Mouse (Mus musculus) ES-Bruce4 (cell line): ENCODE measurements at regions not wholly inside any gene's neighbourhood (a gene's known extent, or its start where the extent isn't known, plus 50 kb on each side); places are given as distances from the start of the nearest gene placed in this dataset.

Source experiments
- H3K27ac ChIP-seq: 2 replicates; pipeline ENCODE4 v1.5.1; 2012; ENCODE audit warnings: low read length, inconsistent platforms; ENCODE audit not compliant: insufficient read depth
- H3K27me3 ChIP-seq: 2 replicates; pipeline ENCODE4 v1.6.1; 2012; ENCODE audit warnings: mild to moderate bottlenecking, low read length, inconsistent platforms; ENCODE audit not compliant: control insufficient read depth, poor library complexity, insufficient read depth, severe bottlenecking
- H3K36me3 ChIP-seq: 2 replicates; pipeline ENCODE4 v1.6.1; 2012; ENCODE audit warnings: inconsistent platforms, mild to moderate bottlenecking, low read length, moderate library complexity; ENCODE audit not compliant: control insufficient read depth, poor library complexity, insufficient read depth, severe bottlenecking
- H3K4me1 ChIP-seq: one replicate; pipeline ENCODE4 v1.8.1; 2011; ENCODE audit warnings: low read length; ENCODE audit not compliant: control insufficient read depth, insufficient read depth
- H3K4me3 ChIP-seq: 2 replicates; pipeline ENCODE4 v1.5.1; 2011; ENCODE audit warnings: low read depth, mild to moderate bottlenecking, low read length
- H3K9ac ChIP-seq: 2 replicates; pipeline ENCODE4 v1.6.1; 2012; ENCODE audit warnings: low read depth, mild to moderate bottlenecking, inconsistent platforms; ENCODE audit not compliant: poor library complexity, severe bottlenecking
- H3K9me3 ChIP-seq: replicated peaks from 2 replicates; pipeline ENCODE4 v1.6.1; 2012; ENCODE audit warnings: mild to moderate bottlenecking, low read length, inconsistent platforms; ENCODE audit not compliant: control insufficient read depth, poor library complexity, insufficient read depth, severe bottlenecking
- CTCF ChIP-seq: IDR thresholded peaks from one replicate; pipeline ENCODE4 v1.8.1; 2011; ENCODE audit warnings: low read depth, low read length
- EP300 ChIP-seq: IDR thresholded peaks from 2 replicates; pipeline ENCODE4 v1.6.1; 2011; ENCODE audit warnings: low read depth, low read length; ENCODE audit not compliant: insufficient read depth
- POLR2A ChIP-seq: IDR thresholded peaks from one replicate; pipeline ENCODE4 v1.8.1; 2011; ENCODE audit warnings: low read length; ENCODE audit not compliant: insufficient read depth

GRCm38 (mm10) chr7:111245067-111245466 is 162.2 kb upstream of the Eif4g2 start:
- no peaks in the 10 kb centered on the region for H3K4me1 ChIP-seq
- no peak overlapping the region for H3K27ac ChIP-seq
- no peak for TF ChIP-seq POLR2A
- no peak for TF ChIP-seq CTCF
- no peak for TF ChIP-seq EP300
- no peaks in the 10 kb centered on the region; the same call in 1 of the 2 replicates for H3K27me3 ChIP-seq
- no peaks in the 10 kb centered on the region for H3K36me3 ChIP-seq
- H3K9me3 ChIP-seq: no peaks in the 10 kb centered on the region
- no peak overlapping the region for H3K4me3 ChIP-seq
- no peak overlapping the region for H3K9ac ChIP-seq

GRCm38 (mm10) chr7:111243831-111244230 is 161.0 kb upstream of the Eif4g2 start:
- H3K36me3 ChIP-seq: no peaks in the 10 kb centered on the region
- H3K27ac ChIP-seq: no peak overlapping the region
- H3K4me3 ChIP-seq: no peak overlapping the region
- TF ChIP-seq EP300: no peak
- TF ChIP-seq POLR2A: no peak
- TF ChIP-seq CTCF: no peak
- no peaks in the 10 kb centered on the region; the same call in 1 of the 2 replicates for H3K27me3 ChIP-seq
- no peak overlapping the region for H3K9ac ChIP-seq
- no peaks in the 10 kb centered on the region for H3K4me1 ChIP-seq
- H3K9me3 ChIP-seq: no peaks in the 10 kb centered on the region

DNA sequence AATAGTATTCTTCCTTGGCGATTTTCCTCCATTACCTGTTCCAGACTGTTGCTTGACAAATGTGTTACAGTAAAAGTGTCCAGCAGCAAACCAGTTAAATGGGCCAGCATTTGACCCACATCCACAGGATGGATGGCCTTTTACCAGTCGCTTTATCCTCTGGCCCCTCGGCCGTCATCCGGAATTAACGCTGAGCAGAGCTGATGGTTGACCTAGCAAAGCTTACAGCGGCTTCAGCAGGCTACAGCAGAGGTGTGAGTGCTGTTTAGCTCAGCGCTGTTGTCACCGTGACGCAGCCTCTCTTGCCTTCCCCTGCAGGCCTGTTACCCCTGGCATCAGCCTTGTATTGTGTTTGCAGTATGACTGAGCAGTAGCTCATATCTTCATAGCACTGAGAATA is 159.8 kb upstream of the Eif4g2 start:
- Histone ChIP-seq H3K4me1 (no peaks in the 10 kb centered on the region), H3K27me3 (no peaks in the 10 kb centered on the region; the same call in 1 of the 2 replicates), H3K36me3 (no peaks in the 10 kb centered on the region), H3K4me3 (no peak overlapping the region), H3K9me3 (no peaks in the 10 kb centered on the region), H3K27ac (no peak overlapping the region), H3K9ac (no peak overlapping the region)
- no peak for TF ChIP-seq EP300
- TF ChIP-seq POLR2A: no peak
- no peak for TF ChIP-seq CTCF

GRCm38 (mm10) chr7:111241538-111241937 is 158.7 kb upstream of the Eif4g2 start:
- TF ChIP-seq POLR2A (no peak), EP300 (no peak), CTCF (no peak)

GRCm38 (mm10) chr7:111240234-111240826 is 157.5 kb upstream of the Eif4g2 start:
- no peak overlapping the region for H3K4me3 ChIP-seq

More at GRCm38 (mm10) chr7:111241538-111241937, 158.7 kb upstream of the Eif4g2 start:
- Histone ChIP-seq H3K36me3 (no peaks in the 10 kb centered on the region), H3K9me3 (no peaks in the 10 kb centered on the region), H3K27ac (no peak overlapping the region), H3K4me1 (no peaks in the 10 kb centered on the region), H3K4me3 (no peak overlapping the region), H3K9ac (no peak overlapping the region), H3K27me3 (no peaks in the 10 kb centered on the region; the same call in 1 of the 2 replicates)

GRCm38 (mm10) chr7:111237819-111238218 is 155.0 kb upstream of the Eif4g2 start:
- Histone ChIP-seq H3K4me1 (no peaks in the 10 kb centered on the region), H3K4me3 (no peak overlapping the region), H3K9ac (no peak overlapping the region), H3K27ac (no peak overlapping the region), H3K9me3 (no peaks in the 10 kb centered on the region; the same call in 1 of the 2 replicates), H3K36me3 (no peaks in the 10 kb centered on the region), H3K27me3 (no peaks in the 10 kb centered on the region)
- TF ChIP-seq EP300 (no peak), POLR2A (no peak), CTCF (no peak)

More at GRCm38 (mm10) chr7:111240234-111240826, 157.5 kb upstream of the Eif4g2 start:
- H3K9me3 ChIP-seq: no peaks in the 10 kb centered on the region; the same call in 1 of the 2 replicates
- H3K4me1 ChIP-seq: no peaks in the 10 kb centered on the region
- H3K36me3 ChIP-seq: no peaks in the 10 kb centered on the region
- no peak overlapping the region for H3K27ac ChIP-seq
- TF ChIP-seq POLR2A: no peak
- no peak for TF ChIP-seq EP300
- TF ChIP-seq CTCF: no peak
- no peaks in the 10 kb centered on the region for H3K27me3 ChIP-seq
- H3K9ac ChIP-seq: no peak overlapping the region
